Mouse (Mus musculus): ENCODE data around the gene Ncoa3. TPM values are rescaled to one million over a fixed set of nuclear protein-coding genes. Genes with fewer than 3 reads are reported as not detected.
"Not testable (repeated sequence)": the region's sequence is repeated elsewhere in the genome, so short reads cannot be mapped to it uniquely, and the experiment has no call there.

The Ncoa3 gene
- 14.3 and 14.4 TPM in 2 replicates for polyA plus RNA-seq (2015; fragmentation: Nextera tagmentation; extraction: Ambion mirVana)

DNA sequence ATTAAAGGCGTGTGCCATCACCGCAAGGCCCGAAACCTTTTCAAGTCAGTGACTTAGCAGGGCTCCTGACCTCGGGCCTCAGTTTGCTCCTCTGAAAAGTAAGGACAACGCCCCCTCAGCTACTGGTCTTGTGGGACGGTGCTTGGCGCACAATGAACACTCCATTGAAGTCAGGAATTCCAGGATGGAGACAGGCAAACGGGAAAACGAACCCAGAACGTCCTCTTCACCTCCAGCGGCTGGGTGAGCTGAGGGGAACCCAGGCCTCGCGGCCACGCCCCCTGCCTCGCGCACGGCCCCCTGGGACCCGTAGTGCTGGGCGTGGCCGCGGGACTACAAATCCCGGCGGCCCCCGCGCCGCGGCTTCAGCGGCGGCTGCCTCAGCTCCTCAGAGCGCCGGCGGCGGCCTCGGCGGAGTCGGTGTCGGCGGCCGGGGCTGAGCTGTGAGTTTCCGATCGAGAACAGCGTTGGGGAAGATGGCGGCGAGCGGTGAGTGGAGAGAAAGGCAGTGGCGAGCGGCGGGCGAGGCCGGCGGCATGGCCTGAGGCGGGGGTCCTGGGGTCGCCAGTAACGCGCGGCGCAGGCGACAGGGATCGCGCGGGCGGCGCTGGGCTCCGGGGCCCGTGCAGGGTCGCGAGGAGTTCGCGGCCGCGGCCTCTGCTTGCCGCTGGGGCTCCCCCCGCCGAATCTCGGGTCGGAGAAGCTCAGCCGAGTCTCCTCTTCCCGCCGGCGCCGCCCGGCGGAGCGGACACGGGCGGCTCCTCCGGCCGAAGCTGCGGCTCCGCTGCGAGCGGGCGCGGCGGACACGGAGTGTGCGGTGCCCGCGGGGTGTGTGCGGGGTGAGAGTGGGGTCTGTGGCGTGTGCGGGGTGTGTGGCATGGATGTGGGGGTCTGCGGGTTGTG, at the start of gene Ncoa3:
Gene Ncoa3 (plus strand): TSS at position 367 of the 903 bp plus-strand sequence.
- H3K4me2 ChIP-seq (replicated peaks): peak within 1 kb of the TSS; percentile 91

DNA sequence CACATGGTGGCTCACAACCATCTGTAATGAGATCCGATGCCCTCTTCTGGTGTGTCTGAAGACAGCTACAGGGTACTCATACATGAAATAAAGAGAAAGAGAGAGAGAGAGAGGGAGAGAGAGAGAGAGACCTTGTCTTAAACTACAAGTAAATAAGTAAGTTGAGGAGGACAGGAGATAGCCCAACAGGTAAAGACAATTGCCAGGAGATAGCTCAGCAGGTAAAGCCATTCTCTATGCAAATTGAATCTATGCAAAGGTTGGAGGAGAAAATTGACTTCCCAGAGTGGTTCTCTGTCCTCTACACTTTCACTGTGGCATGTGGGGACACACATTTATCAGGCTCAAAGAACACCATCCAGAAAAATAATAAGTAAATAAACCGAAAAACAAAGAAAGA, 49.3 kb upstream of the Ncoa3 start:
- H3K9me3 ChIP-seq: no peaks in the 10 kb centered on the region
- H3K27ac ChIP-seq: no peak overlapping the region
- no peak for ATAC-seq
- H3K9ac ChIP-seq (replicated peaks): no peak overlapping the region
- H3K27me3 ChIP-seq: no peaks in the 10 kb centered on the region
- no peak overlapping the region for H3K4me2 ChIP-seq (replicated peaks)
- 98% methylated on average over 2 of the region's 2 CpGs for WGBS
- H3K4me3 ChIP-seq (replicated peaks): no peak overlapping the region
- H3K4me1 ChIP-seq (replicated peaks): no peaks in the 10 kb centered on the region
- H3K36me3 ChIP-seq: no peaks in the 10 kb centered on the region

More for the DNA sequence above, at the start of gene Ncoa3:
- no peaks in the 10 kb centered on the region for H3K27me3 ChIP-seq
- peak within 1 kb of the TSS; percentile 95 for H3K4me3 ChIP-seq (replicated peaks)
- H3K27ac ChIP-seq: peak within 1 kb of the TSS; percentile 91
- H3K9ac ChIP-seq (replicated peaks): peak within 1 kb of the TSS; percentile 98
- WGBS: 2% methylated on average over 95 of the region's 103 CpGs
- no peaks in the 10 kb centered on the region for H3K36me3 ChIP-seq
- peaks cover 18% of the 10 kb centered on the region for H3K4me1 ChIP-seq (replicated peaks)
- peak; percentile 91 for ATAC-seq
- H3K9me3 ChIP-seq: no peaks in the 10 kb centered on the region

DNA sequence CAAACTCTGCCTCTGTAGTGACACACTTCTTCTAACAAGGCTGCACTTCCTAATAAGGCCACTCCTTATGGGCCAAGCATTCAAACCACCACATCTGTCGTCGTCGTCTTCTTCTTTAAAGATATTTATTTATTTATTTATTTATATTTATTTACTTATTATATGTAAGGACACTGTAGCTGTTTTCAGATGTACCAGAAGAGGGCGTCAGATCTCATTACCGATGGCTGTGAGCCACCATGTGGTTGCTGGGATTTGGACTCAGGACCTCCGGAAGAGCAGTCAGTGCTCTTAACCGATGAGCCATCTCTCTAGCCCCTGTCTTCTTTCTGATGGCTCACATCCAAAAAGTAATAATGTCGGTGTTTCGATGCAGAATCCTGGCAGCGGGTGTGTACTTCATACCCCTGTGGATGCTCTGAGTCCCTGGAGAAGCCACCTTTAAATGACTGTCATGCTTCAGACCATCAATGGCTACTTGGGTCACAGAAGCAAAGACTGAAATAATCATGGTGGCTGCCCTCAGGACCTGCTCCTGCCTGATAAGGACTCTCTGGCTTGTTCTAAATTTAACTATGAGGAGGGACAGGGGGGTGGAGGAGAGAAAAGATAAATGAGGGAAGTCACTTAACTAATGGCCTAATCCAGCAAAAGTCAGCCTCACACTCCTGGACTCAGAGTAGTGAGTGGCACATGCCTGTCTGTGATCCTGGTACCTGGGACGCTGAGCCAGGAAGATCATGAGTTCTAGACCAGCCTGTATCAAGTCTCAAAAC, 47.7 kb upstream of the Ncoa3 start:
- H3K9ac ChIP-seq (replicated peaks): no peak overlapping the region
- WGBS: 81% methylated on average over 11 of the region's 11 CpGs
- no peak for ATAC-seq

DNA sequence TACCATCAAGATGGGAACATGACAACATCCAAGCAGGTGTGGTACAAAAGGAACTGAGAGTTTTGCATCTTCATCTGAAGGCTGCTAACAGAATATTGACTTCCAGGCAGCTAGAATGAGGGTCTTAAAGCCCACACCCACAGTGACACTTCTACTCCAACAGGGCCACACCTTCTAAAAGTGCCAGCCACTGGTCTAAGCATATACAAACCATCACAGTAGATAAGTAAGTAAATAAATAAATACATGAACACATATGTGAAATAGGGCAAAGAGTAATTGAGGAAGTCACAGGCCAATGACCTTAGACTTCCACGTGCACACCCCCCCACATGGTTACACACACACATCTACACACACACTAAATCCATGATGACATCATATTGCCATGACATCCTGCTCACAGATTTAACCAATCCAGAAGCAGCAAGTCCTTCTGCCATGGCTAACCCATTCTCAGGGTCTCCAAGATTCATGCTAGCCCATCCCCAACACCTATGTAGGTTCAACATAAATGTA, 46.3 kb upstream of the Ncoa3 start:
- no peak overlapping the region for H3K4me2 ChIP-seq (replicated peaks)
- H3K27ac ChIP-seq: no peak overlapping the region
- H3K9me3 ChIP-seq: no peaks in the 10 kb centered on the region
- H3K36me3 ChIP-seq: no peaks in the 10 kb centered on the region
- 92% methylated on average over 1 of the region's 1 CpGs for WGBS
- no peaks in the 10 kb centered on the region for H3K27me3 ChIP-seq
- H3K4me3 ChIP-seq (replicated peaks): no peak overlapping the region
- no peak for ATAC-seq
- no peak overlapping the region for H3K9ac ChIP-seq (replicated peaks)
- no peaks in the 10 kb centered on the region for H3K4me1 ChIP-seq (replicated peaks)

More for the DNA sequence above, 47.7 kb upstream of the Ncoa3 start:
- H3K4me3 ChIP-seq (replicated peaks): no peak overlapping the region
- H3K4me1 ChIP-seq (replicated peaks): no peaks in the 10 kb centered on the region
- no peaks in the 10 kb centered on the region for H3K27me3 ChIP-seq
- H3K4me2 ChIP-seq (replicated peaks): no peak overlapping the region
- H3K9me3 ChIP-seq: no peaks in the 10 kb centered on the region
- no peak overlapping the region for H3K27ac ChIP-seq
- no peaks in the 10 kb centered on the region for H3K36me3 ChIP-seq

DNA sequence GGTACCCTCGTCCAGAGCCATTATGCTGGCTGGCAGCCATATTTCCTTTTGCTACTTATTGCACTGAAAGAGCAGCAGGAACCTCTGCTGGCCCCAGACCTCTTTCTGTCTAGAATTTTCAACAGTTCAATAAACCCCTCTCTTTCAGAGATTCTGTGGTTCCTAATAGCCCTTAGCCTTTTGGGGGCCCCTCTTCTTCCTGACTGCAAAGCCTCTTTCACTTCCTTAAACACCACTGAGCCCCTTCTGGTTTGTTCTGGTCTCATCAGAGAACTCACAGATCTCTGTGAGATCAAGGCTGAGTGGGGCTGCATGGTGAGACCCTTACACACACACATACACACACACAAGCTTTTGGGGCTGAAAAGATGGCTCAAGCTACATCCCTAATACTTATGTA, 44.4 kb upstream of the Ncoa3 start:
- Histone ChIP-seq H3K36me3 (no peaks in the 10 kb centered on the region), H3K27ac (no peak overlapping the region), H3K4me3 (replicated peaks) (no peak overlapping the region), H3K9me3 (no peaks in the 10 kb centered on the region), H3K9ac (replicated peaks) (no peak overlapping the region), H3K4me1 (replicated peaks) (no peaks in the 10 kb centered on the region), H3K4me2 (replicated peaks) (no peak overlapping the region), H3K27me3 (no peaks in the 10 kb centered on the region)
- no peak for ATAC-seq
- WGBS: 69% methylated on average over 1 of the region's 1 CpGs

DNA sequence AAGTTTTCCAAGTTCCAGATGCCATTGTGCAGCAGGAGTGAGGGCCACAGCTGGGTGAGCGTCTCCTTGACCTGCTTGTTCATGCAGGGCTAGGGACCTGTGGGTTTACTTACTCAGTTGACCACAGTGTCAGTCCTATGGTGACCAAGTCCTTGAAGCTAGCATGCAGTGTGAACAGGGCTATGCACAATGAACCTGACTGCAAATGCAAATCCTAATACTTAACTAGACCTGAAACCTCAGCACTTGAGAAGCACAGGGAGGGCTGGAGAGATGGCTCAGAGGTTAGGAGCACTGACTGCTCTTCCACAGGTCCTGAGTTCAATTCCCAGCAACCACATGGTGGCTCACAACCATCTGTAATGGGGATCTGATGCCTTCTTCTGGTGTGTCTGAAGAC, 43.7 kb upstream of the Ncoa3 start:
- H3K4me1 ChIP-seq (replicated peaks); H3K9me3 ChIP-seq; H3K27ac ChIP-seq; H3K36me3 ChIP-seq; H3K4me3 ChIP-seq (replicated peaks); H3K4me2 ChIP-seq (replicated peaks); H3K27me3 ChIP-seq; H3K9ac ChIP-seq (replicated peaks); ATAC-seq: not testable (repeated sequence)
- 44% methylated on average over 1 of the region's 1 CpGs for WGBS

DNA sequence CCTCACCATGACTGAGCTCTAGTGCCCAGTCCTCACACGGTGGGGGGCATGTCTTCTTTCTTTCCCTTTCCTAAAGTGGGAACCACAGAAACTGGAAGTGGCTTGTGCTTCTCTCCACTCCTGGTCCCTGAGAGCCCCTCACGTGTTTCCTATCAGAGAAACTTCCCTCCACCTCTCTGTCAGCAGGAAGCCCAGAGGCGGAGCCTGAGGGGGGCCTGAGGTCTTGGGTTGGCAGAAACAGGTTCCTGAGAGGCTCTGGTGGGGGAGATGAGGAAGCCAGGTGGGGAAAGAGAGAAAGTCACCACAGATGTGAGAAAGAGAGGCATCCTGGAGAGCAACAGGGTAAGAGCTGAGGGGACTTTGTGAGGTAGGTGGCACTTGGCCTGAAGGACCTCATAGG, 42.7 kb upstream of the Ncoa3 start:
- Histone ChIP-seq H3K27me3 (no peaks in the 10 kb centered on the region), H3K4me1 (replicated peaks) (no peaks in the 10 kb centered on the region)
- 62% methylated on average over 3 of the region's 3 CpGs for WGBS

DNA sequence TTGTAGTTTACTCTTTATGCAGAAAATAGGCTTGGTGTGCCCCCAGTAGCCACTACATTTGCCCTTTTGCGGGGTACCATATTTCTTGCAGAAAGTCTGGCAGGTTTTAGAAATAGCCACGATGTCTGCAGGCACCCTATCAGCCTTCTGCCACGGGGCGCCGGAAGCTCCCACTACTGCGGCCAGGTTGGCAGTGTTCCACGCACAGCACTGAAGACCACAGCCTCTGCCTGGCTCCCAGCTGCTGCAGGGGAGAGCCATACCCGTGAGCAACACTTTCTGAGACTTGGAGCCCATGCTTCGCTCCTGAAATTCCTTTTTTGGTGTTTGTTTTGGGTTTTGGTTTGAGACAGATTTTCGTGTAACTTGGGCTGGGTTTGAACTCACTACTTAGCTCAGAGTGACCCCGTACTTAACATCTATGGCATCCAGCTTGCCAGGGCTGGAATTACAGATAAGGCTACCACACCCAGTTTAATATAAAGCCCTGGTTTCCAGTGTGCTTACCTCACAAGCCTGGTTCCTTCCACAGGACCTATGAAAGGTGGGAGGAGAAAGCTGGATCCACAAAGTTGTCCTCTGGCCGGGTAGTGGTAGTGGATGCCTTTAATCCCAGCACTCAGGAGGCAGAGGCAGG, 40.9 kb upstream of the Ncoa3 start:
- Histone ChIP-seq H3K27ac (no peak overlapping the region), H3K4me3 (replicated peaks) (no peak overlapping the region), H3K9me3 (no peaks in the 10 kb centered on the region), H3K4me1 (replicated peaks) (no peaks in the 10 kb centered on the region), H3K27me3 (no peaks in the 10 kb centered on the region), H3K9ac (replicated peaks) (no peak overlapping the region), H3K4me2 (replicated peaks) (no peak overlapping the region), H3K36me3 (no peaks in the 10 kb centered on the region)
- WGBS: 84% methylated on average over 12 of the region's 12 CpGs
- ATAC-seq: no peak

More for the DNA sequence above, 42.7 kb upstream of the Ncoa3 start:
- H3K9me3 ChIP-seq: no peaks in the 10 kb centered on the region
- no peak overlapping the region for H3K4me3 ChIP-seq (replicated peaks)
- ATAC-seq: no peak
- H3K9ac ChIP-seq (replicated peaks): no peak overlapping the region
- H3K36me3 ChIP-seq: no peaks in the 10 kb centered on the region
- H3K4me2 ChIP-seq (replicated peaks): no peak overlapping the region
- no peak overlapping the region for H3K27ac ChIP-seq

DNA sequence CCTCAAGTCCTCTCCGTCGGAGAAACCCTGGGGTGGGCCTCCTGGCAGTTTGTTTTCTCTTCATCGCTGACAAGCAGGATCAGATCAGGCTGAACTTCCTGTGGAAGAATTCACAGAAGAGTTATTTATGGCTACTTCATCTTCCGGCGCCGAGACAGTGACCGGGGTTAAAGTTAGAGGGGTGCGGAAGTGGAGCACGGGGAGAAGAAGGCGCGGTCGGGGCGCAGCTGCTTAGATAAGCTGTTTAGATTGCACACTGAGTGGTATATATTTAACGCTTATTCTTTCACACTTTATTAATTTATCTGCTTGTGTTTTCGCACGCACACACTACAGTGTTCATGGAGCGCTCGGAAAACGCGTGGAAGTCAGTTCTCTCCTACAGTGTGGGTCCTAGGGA, 37.6 kb upstream of the Ncoa3 start:
- Histone ChIP-seq H3K4me1 (replicated peaks) (no peaks in the 10 kb centered on the region), H3K27ac (no peak overlapping the region), H3K27me3 (no peaks in the 10 kb centered on the region)

DNA sequence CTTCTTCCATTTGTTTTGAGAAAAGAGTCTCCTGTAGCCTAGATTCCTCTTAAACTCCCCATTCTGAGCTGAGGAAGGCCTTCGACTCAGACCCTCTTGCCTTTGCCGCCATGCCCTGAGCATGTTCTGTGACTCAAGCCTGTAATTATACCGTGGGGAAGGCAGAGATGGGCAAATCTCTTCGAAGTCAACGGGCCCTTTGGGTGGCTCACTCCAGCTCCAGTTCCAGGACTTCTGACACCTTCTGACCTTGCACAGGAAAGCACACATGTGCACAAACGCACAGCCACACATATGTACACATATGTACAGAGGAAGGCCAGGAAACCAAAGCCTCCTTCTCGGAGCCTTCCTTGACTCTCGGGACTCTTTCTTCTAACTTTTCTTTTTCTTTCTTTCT, 37.0 kb upstream of the Ncoa3 start:
- no peak for ATAC-seq
- Histone ChIP-seq H3K9ac (replicated peaks) (no peak overlapping the region), H3K27ac (no peak overlapping the region), H3K4me3 (replicated peaks) (no peak overlapping the region), H3K4me2 (replicated peaks) (no peak overlapping the region), H3K9me3 (no peaks in the 10 kb centered on the region), H3K36me3 (no peaks in the 10 kb centered on the region), H3K27me3 (no peaks in the 10 kb centered on the region), H3K4me1 (replicated peaks) (no peaks in the 10 kb centered on the region)
- 88% methylated on average over 8 of the region's 8 CpGs for WGBS

More for the DNA sequence above, 37.6 kb upstream of the Ncoa3 start:
- no peak for ATAC-seq
- WGBS: 86% methylated on average over 20 of the region's 20 CpGs
- no peak overlapping the region for H3K9ac ChIP-seq (replicated peaks)
- H3K4me2 ChIP-seq (replicated peaks): no peak overlapping the region
- H3K36me3 ChIP-seq: no peaks in the 10 kb centered on the region
- H3K9me3 ChIP-seq: no peaks in the 10 kb centered on the region
- no peak overlapping the region for H3K4me3 ChIP-seq (replicated peaks)

DNA sequence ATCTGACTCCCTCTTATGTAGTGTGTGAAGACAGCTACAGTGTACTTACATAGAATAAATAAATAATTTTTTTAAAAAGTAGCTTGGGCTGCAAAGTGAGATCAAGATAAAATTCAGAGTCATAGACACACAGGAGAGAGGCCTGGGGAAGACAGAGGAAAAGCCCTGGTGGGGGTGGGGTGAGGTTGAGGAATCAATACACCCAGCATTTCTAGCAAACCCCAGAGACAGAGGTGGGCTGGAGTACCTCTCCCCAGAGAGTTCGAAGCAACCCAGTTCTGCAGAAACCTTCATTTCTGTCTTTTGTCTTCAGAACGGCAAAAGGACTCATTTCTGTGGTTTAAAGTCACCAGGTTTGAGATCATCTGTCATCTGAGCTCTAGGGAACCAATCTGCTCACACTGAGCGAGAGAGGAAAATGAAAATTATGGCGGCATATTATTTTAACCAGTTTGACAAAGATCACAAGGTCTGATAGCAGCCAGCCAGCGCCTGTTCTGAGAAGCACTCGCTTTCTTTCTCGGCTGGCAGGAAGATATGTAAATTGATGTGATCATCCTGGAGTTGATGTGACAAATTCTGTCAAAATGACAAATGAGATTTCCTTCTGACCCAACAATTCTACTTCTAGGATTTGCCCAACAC, 36.2 kb upstream of the Ncoa3 start:
- 76% methylated on average over 7 of the region's 7 CpGs for WGBS
- H3K4me1 ChIP-seq (replicated peaks): no peaks in the 10 kb centered on the region
- no peak overlapping the region for H3K27ac ChIP-seq
- H3K36me3 ChIP-seq: no peaks in the 10 kb centered on the region
- no peak overlapping the region for H3K4me3 ChIP-seq (replicated peaks)
- no peaks in the 10 kb centered on the region for H3K27me3 ChIP-seq
- H3K9ac ChIP-seq (replicated peaks): no peak overlapping the region
- no peaks in the 10 kb centered on the region for H3K9me3 ChIP-seq
- H3K4me2 ChIP-seq (replicated peaks): no peak overlapping the region
- no peak for ATAC-seq

Measured in midbrain, embryonic 13.5 days (tissue).